Mouse (Mus musculus) stomach, embryonic 16.5 days (tissue): Measurements from ENCODE around the gene Mmgt2. TPM values are rescaled to one million over a fixed set of nuclear protein-coding genes. Genes with fewer than 3 reads are reported as not detected.

Source experiments
- ATAC-seq: fragments of 200-750 bp; cut with Nextera tagmentation; 2 replicates; pipeline ENCODE4 v1.8.0; 2017; ENCODE audit warnings: moderate number of reproducible peaks, moderate TSS enrichment; ENCODE audit not compliant: insufficient read depth, low FRiP score
- H3K27ac ChIP-seq: fragments of 300-500 bp; sonication (generic); 2 replicates; pipeline ENCODE4 v1.5.1; 2014; ENCODE audit warnings: low read length
- H3K27me3 ChIP-seq: fragments of 300-500 bp; sonication (generic); 2 replicates; pipeline ENCODE4 v1.6.1; 2014; ENCODE audit warnings: low read length, control low read depth, mixed read lengths; ENCODE audit not compliant: control insufficient read depth, insufficient read depth
- H3K36me3 ChIP-seq: fragments of 300-500 bp; sonication (generic); 2 replicates; pipeline ENCODE4 v1.6.1; 2014; ENCODE audit warnings: low read length; ENCODE audit not compliant: control insufficient read depth, insufficient read depth
- H3K4me1 ChIP-seq: fragments of 300-500 bp; sonication (generic); 2 replicates; pipeline ENCODE4 v1.6.1; 2014; ENCODE audit warnings: low read length, control low read depth, mixed read lengths; ENCODE audit not compliant: control insufficient read depth, insufficient read depth
- H3K4me2 ChIP-seq: fragments of 300-500 bp; sonication (generic); 2 replicates; pipeline ENCODE4 v1.6.1; 2014; ENCODE audit warnings: low read depth, low read length, mixed read lengths
- H3K4me3 ChIP-seq: fragments of 300-500 bp; sonication (generic); replicated peaks from 2 replicates; pipeline ENCODE4 v1.5.1; 2014; ENCODE audit warnings: mild to moderate bottlenecking, low read length
- H3K9ac ChIP-seq: fragments of 300-500 bp; sonication (generic); 2 replicates; pipeline ENCODE4 v1.6.1; 2014; ENCODE audit warnings: low read length
- H3K9me3 ChIP-seq: fragments of 300-500 bp; sonication (generic); replicated peaks from 2 replicates; pipeline ENCODE4 v1.6.1; 2016; ENCODE audit warnings: low read length, control low read depth; ENCODE audit not compliant: control insufficient read depth
- WGBS: fragments of 180-500 bp; shearing (Covaris S2); extraction: QIAGEN DNeasy Blood & Tissue Kit; methylation state at CpG from one replicate; pipeline ENCODE4 v1.1.7; 2014; 5-methylcytosine and 5-hydroxymethylcytosine counted together
- polyA plus RNA-seq: library from polyadenylated mRNA; unstranded; fragments of >200 nt; fragmentation: Nextera tagmentation; extraction: Ambion mirVana; gene quantifications from 2 replicates; pipeline ENCODE4 v1.2.1, GENCODE M21; 2015

The Mmgt2 gene
- polyA plus RNA-seq, 1 experiment from 2014 or later, result 42.1 TPM

DNA sequence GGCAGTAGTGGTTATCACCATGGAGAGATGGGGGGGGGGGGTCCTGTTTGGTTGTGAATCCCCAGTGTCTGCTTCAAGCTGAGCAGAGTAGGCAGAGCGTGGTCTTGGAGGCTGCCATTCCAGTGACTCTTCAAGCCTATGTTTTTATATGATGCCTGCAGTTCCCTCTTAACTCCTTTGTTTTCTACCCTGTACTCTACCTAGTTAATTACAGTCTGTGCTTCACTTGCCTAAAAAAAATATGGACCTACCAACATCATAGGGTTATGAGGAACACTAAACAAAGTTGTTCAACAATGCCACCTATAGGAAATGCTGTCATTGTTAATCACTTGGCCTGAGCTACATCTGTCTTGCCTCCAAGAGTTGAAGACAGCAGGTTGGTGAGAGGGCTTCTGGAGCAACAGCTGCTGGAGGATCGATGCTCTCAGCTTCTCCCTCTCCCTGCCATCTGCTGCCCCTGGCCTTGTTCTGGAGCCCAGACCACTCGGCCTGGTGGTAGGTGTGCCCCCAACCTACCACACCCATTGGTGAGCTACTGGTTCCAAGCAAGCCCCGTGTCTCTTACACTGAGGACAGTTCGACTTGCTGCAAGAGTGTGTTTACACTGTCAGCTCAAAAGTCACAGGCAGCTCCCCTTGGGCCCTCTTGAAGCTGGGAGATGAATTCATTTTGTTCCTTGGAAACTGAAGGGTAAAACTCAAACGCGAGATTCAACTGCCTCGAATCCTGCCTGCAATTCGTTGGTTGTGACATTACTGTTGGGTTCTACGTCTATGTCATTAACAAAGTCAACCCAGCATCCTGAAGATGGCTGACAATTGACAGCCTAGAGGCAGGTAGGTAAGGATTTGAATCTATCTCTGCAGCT is 41.9 kb upstream of the Mmgt2 start:
- Histone ChIP-seq H3K27ac (no peak overlapping the region), H3K4me1 (peaks cover 27% of the 10 kb centered on the region), H3K36me3 (peaks cover 25% of the 10 kb centered on the region), H3K27me3 (no peaks in the 10 kb centered on the region), H3K4me2 (no peak overlapping the region), H3K4me3 (no peak overlapping the region), H3K9ac (peak overlapping the region; percentile 60; the same call in 1 of the 2 replicates), H3K9me3 (no peaks in the 10 kb centered on the region)
- ATAC-seq, result no peak
- WGBS, result 45% methylated on average over 10 of the region's 10 CpGs

DNA sequence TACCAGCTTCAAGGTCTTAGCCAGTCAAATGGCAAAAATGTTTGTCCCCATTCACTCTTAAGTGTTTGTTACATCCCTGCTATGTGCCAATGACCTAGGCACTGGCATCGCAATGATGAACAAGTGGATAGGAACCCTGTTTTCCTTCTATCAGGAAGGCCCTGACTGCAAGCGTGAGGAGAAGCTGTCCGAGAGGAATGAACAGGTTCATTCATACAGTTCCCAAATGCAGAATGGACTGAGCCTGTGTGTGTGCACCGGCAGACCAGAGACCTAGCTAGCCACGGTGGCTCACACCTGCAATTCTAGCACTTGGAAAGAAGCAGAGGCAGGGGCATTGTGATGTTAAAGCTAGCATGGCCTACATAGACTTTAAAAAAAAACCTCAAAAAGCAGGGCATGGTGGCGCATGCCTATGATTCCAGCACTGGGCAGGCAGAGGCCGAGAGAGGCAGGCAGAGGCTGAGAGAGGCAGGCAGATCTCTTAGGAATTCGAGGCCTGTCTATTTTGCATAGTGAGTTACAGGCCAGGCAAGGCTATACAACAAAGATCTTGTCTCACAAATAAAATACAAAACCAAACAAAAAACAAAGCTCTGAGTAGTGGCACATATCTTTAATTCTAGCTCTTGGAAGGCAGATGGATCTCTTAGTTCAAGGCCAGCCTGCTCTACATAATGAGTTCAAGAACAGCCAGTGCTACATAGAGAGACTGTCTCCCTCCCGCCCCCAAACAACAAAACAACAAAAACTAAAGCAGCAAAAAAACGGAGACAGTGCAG is 41.1 kb upstream of the Mmgt2 start:
- no peaks in the 10 kb centered on the region for H3K9me3 ChIP-seq
- no peak overlapping the region for H3K27ac ChIP-seq
- H3K36me3 ChIP-seq, result peaks cover 25% of the 10 kb centered on the region
- no peak overlapping the region for H3K9ac ChIP-seq
- no peak for ATAC-seq
- 65% methylated on average over 10 of the region's 10 CpGs for WGBS
- no peak overlapping the region for H3K4me2 ChIP-seq
- H3K27me3 ChIP-seq, result no peaks in the 10 kb centered on the region
- no peak overlapping the region for H3K4me3 ChIP-seq
- H3K4me1 ChIP-seq, result peaks cover 22% of the 10 kb centered on the region

DNA sequence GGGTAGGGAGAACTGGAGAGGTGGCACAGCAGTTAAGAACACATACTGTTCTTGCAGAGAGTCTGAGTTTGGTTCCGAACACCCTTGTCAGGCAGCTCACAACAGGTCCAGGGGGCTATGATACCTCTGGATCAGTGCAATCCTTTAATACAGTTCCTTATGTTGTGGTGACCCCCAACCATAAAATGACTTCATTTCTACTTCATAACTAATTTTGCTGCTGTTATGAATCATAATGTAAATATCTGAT is 40.6 kb upstream of the Mmgt2 start:
- no peak overlapping the region for H3K9ac ChIP-seq
- peaks cover 22% of the 10 kb centered on the region for H3K4me1 ChIP-seq
- peaks cover 25% of the 10 kb centered on the region for H3K36me3 ChIP-seq
- no peaks in the 10 kb centered on the region for H3K27me3 ChIP-seq
- ATAC-seq, result no peak
- no peak overlapping the region for H3K4me2 ChIP-seq
- no peak overlapping the region for H3K4me3 ChIP-seq
- H3K9me3 ChIP-seq, result no peaks in the 10 kb centered on the region
- 89% methylated on average over 1 of the region's 1 CpGs for WGBS
- no peak overlapping the region for H3K27ac ChIP-seq

DNA sequence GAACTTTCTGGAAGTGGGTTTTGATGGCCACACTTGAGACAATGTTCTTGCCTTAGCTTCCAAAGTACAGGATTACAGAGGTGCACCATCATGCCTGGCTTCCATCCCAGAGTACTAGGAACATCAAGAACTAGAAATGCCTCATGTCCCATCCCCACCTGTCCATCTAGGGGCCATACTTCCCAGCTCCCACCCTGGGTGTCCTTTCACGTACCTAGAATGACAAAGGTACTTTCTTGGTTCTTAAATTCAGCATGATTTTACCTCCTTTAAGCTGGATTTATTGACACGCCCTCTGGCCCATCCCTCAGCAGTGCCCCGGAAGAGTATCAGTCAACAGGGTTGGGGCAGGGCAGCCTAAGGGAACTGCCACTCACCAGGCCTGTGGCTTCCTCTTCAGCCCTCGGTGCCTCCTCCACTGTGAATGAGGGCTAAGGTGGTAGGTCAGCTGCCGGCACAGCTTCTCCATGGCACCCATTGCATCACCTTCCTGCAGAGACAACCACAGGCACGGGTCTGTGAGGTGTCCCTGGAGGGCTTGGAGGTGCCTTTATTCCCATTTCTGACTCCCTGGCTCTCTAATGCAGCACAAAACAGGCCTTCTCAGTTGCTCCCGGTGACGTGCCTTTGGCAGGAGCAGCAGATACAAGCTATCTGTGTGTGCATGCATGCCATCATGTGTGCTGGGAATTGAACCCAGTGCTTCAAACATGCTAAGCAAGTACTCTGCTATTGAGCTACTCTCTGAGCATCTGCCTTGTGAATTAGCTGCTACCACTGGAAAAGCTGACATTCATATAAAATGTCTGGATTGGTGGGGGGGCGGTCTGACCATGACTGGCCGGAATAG is 39.4 kb upstream of the Mmgt2 start:
- no peak overlapping the region for H3K4me3 ChIP-seq
- no peaks in the 10 kb centered on the region for H3K9me3 ChIP-seq
- H3K27me3 ChIP-seq, result no peaks in the 10 kb centered on the region
- whole genome bisulfite sequencing, result 70% methylated on average over 10 of the region's 10 CpGs
- H3K9ac ChIP-seq, result no peak overlapping the region
- peaks cover 23% of the 10 kb centered on the region for H3K4me1 ChIP-seq
- no peak overlapping the region for H3K4me2 ChIP-seq
- H3K36me3 ChIP-seq, result peaks cover 25% of the 10 kb centered on the region
- ATAC-seq, result no peak
- no peak overlapping the region for H3K27ac ChIP-seq

DNA sequence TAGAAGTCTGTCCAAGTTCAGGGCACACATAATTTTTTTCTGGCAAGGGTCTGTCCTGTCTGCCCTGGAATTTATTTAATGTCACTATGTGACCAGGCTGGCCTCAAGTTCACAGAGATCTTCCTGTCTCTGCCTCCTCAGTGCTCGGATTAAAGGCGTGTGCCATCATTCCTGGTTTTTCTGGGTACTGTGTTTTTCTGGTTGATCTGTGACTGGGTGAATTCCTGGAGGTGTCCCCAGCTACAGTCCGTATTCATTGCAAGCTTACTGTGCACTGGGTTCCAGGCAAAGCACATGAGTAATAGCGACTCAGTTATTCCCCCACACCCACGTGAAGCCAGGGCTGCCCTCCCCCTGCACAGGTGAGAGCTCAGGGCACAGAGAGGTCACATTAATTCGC is 38.2 kb upstream of the Mmgt2 start:
- Histone ChIP-seq H3K4me1 (peaks cover 13% of the 10 kb centered on the region), H3K4me2 (no peak overlapping the region), H3K4me3 (no peak overlapping the region), H3K27me3 (no peaks in the 10 kb centered on the region), H3K36me3 (peaks cover 21% of the 10 kb centered on the region), H3K27ac (no peak overlapping the region), H3K9me3 (no peaks in the 10 kb centered on the region), H3K9ac (no peak overlapping the region)
- 75% methylated on average over 6 of the region's 6 CpGs for WGBS
- ATAC-seq, result no peak

DNA sequence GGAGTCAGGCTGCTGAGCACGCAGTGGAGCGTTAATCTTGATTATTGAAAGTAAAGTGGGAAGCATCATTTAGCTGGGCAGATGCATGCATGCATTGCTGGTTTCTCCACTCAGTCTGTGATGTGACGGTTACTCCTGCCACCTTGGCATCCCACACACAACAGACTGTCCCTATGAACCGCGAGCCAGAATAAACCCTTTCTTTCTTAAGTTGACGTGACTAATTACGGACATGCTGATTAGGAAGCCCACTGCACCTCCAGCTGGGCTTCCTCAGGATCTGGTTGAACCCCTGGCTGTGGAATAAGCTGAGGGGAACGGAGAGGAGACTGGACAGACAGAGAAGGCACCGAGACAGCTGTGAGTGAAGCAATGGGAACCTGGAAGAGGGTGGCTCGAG is 35.9 kb upstream of the Mmgt2 start:
- Histone ChIP-seq H3K4me2 (no peak overlapping the region), H3K9me3 (no peaks in the 10 kb centered on the region), H3K27ac (no peak overlapping the region), H3K4me1 (peaks cover 7% of the 10 kb centered on the region), H3K4me3 (no peak overlapping the region), H3K27me3 (no peaks in the 10 kb centered on the region), H3K9ac (no peak overlapping the region), H3K36me3 (0 out of 2 replicates have a peak, but pooled peaks cover 3% of the 10 kb centered on the region)
- ATAC-seq, result no peak
- WGBS, result 79% methylated on average over 10 of the region's 10 CpGs

DNA sequence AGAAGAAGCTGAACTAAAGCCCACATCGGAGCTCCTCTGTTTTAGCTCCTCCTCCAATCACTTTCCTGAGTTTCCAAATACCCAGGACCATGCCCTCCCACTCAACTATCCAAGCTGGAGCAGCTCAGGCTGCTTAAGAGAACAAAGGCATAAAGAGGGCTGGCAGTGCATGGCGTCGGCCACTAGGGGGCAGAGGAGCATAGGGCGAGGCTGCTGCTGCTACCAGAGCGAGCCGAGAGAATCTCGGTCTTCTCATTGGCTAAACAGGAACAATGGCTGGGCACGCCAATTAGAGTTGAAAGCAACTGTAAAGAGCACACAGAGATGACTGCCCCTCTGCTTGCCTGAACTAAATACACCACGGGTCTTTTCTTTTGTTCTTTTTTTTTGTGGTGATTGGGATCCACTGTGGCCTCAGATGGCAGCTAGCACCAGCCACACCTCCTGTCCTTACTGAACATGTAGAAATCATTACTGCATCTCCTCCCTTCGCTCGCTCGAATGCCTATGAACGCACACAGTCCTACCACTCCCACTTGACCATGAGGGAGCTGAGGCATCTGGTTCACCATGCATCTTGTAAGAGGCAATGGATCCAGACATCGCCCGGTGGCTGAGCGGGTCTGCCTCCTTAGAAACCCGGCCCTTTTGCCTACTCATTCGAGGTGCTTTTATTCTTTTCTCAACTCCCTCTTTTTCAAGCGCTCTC is 34.7 kb upstream of the Mmgt2 start:
- Histone ChIP-seq H3K4me3 (peak overlapping the region; percentile 25), H3K9me3 (no peaks in the 10 kb centered on the region), H3K9ac (peak overlapping the region; percentile 62), H3K27ac (no peak overlapping the region; the same call in 1 of the 2 replicates), H3K36me3 (0 out of 2 replicates have a peak, but pooled peaks cover 4% of the 10 kb centered on the region), H3K4me1 (peaks cover 7% of the 10 kb centered on the region), H3K4me2 (peak overlapping the region; percentile 51), H3K27me3 (no peaks in the 10 kb centered on the region)
- WGBS, result 20% methylated on average over 19 of the region's 19 CpGs
- peak; percentile 92 for ATAC-seq

DNA sequence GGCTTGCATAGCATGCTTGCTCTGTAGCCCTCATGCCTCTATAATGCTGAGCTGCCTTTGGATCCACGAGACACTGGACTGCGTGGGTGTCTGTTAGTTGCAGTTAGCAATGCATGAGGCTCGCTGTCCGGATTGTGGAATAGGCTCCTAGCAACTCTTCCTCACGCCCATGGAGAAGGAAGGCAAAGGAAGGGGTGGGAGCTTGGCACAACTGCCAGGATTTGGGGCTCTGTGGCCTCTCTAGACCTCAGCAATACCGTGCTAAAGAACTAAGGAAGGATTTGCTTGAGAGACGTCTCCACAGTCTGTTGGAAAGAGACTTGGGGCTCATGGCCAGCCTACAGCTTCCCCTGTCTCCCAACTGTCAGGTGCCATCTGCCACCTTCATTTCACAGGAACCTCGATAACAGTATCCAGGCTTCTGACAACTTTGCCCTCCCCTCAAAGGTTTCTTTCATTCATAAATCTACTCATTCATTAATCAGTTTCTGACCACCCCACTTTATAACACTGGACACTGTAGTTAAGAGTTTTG is 33.5 kb upstream of the Mmgt2 start:
- Histone ChIP-seq H3K4me3 (no peak overlapping the region), H3K27ac (no peak overlapping the region)
- WGBS, result 83% methylated on average over 8 of the region's 8 CpGs

More for the DNA sequence above, 33.5 kb upstream of the Mmgt2 start:
- Histone ChIP-seq H3K4me2 (no peak overlapping the region), H3K4me1 (peaks cover 7% of the 10 kb centered on the region), H3K36me3 (0 out of 2 replicates have a peak, but pooled peaks cover 4% of the 10 kb centered on the region), H3K27me3 (no peaks in the 10 kb centered on the region), H3K9me3 (no peaks in the 10 kb centered on the region), H3K9ac (no peak overlapping the region)
- no peak for ATAC-seq
